Mouse (Mus musculus): ENCODE results near the gene Tstd1. TPM values are rescaled to one million over a fixed set of nuclear protein-coding genes. Genes with fewer than 3 reads are reported as not detected.
A peak's percentile ranks its signal among the peaks of the same experiment; 100 is the strongest.

Gene Tstd1
- 4.7 and 8.8 TPM in 2 replicates for total RNA-seq (2017)

DNA sequence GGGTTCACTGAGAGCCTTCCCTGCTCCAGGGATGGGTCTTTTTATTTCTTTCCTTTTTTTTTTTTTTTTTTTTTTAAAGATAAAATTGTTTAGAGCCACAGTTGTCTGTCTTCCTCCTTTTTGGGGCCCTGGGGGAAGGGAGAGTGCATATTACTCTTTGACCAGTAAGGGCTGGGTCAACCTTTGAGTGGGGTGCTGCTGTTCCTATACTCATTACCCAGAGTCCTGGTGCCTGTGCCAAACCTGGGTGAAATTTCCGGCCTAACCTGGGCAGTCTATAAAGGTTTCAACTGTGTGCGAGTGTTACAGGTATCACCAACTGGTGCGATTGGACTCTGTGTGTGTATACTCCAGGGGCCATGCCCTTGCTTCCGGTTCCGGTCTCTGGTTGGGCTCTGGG lies at the start of gene Tstd1:
Gene Tstd1, plus strand, starts transcription at position 213 of the 400 bp plus-strand sequence.
- ATAC-seq (replicated peaks in 1 of 2; ENCODE audit: insufficient read depth in 1 of 2, low FRiP score in 2 of 2, low TSS enrichment in 1 of 2, low read depth in 1 of 2, poor library complexity in 2 of 2, severe bottlenecking in 2 of 2), result no peak

DNA sequence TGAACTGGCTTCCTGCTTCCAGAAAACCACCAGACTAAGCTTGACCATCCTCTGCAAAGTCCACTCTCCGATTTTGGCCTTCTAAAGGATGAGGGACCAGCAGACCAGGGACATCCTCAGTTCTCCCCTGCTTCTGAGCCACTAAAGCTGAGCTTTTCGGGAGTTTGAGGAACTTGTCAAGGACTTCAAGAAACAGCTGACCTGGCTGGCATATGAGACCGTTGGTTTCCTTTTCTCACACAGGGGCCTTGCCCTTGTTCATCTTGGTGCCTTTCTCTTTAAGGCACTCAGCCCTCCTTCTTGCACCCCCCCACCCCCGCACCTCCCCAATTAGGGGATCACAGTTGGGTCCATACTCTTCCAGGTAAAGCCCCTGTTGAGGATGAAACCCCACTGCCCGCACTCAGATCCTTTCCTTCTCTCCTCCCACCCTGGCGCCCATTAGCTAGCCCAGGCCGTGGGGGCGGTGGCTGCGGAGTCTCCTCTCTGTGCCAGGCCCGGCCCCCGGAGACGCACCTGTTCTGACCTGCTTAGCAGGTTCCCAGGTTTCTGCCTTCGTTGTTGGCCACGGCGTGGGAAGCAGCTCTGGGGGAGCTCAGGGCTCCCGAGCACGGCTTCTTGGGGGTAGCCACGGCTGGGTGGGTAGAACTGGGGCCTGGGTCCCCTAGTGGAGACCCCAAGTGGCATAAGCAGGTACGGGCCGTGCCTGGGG lies 48.7 kb upstream of the Tstd1 start, which contains the start of gene Nectin4:
Gene Nectin4, plus strand, starts transcription at position 255 of the 712 bp plus-strand sequence.
- ATAC-seq (replicated peaks in 1 of 2; ENCODE audit: insufficient read depth in 1 of 2, low FRiP score in 2 of 2, low TSS enrichment in 1 of 2, low read depth in 1 of 2, poor library complexity in 2 of 2, severe bottlenecking in 2 of 2), result peak; percentile 73 to 76

DNA sequence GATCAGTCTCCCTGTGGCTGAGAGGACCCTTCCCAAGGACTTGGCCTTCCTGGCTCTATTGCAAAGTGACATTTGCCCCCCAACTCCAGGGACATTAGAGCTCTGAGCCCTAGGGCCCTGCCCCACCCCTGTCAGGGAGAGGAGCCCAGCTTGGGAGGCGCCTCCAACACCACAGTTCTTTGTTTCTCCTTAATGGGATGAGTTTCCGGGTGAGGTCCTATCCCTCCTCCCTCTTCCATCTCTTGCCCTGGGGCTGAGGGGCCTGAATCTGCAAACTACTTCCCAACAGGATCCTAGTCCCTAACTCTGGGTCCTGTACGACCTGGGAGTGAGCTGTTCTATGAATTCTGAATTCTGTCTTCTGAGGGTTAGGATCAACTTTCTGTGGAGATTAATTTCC lies 45.8 kb upstream of the Tstd1 start:
- ATAC-seq (replicated peaks in 1 of 2; ENCODE audit: insufficient read depth in 1 of 2, low FRiP score in 2 of 2, low TSS enrichment in 1 of 2, low read depth in 1 of 2, poor library complexity in 2 of 2, severe bottlenecking in 2 of 2), result no peak

DNA sequence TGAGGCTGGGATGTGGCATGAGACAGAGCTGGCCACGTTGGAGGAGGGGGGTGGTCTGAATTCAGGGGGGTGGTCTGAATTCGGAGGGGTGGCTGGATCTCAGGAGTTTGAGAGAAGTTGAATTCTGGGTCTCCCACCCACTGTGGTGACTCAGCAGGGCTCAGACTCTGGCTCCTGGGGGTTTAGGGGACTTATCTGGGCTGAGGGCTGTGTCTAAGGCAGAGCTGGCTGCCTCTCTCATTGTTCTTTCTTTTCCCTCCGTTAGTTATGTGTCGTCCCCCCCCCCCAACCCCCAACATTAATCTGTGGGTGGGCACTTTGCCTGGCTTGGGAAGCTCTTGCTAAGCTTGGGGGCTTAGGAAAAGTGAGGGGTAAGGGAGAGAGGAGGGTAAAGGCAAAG lies 44.7 kb upstream of the Tstd1 start:
- no peak for ATAC-seq (replicated peaks in 1 of 2; ENCODE audit: insufficient read depth in 1 of 2, low FRiP score in 2 of 2, low TSS enrichment in 1 of 2, low read depth in 1 of 2, poor library complexity in 2 of 2, severe bottlenecking in 2 of 2)

DNA sequence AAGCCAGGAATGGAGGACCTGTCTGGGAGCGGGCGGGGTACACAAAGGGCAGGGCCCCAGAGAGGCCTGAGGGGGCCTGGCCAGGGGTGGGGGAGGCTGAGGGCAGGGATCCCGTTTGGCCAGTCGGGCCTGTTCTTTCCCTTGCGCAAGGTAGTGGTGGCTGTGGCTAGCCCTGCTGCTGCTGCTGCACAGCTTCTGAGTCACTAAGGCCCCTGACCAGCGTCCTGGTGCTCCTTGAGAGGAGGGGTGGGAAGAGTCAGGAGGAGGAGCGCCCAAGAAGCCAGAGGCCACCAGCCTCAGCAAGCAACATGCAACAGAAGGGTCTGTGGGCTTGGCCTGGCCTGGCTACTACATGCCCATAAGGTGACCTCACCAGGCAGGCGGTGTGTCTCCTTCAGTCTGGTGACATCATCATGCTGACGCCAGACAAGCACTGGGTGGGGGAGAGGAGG lies 43.0 kb upstream of the Tstd1 start:
- ATAC-seq (replicated peaks in 1 of 2; ENCODE audit: insufficient read depth in 1 of 2, low FRiP score in 2 of 2, low TSS enrichment in 1 of 2, low read depth in 1 of 2, poor library complexity in 2 of 2, severe bottlenecking in 2 of 2), result peak in 1 of 2 experiments; percentile 15; a peak in 1 of 4 replicates

DNA sequence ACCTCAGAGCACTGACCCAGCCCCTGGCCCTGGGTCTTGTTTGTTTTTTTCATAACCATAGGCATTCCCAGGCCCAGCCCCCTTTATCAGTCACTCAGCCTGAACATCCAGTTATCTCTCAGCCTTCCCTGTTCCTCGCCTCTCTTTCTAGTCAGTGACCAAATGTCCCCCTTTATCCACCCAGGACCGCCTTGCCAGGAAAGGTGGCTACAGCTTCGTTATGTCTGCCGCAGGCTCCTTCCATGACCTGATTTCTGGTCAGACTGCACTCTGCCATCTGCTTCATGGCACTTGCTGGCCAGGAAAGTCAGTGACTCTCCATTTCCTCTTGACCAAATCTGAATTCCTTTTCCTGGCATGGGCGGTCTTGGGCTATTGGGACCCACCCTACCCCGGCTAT lies 40.4 kb upstream of the Tstd1 start:
- ATAC-seq (replicated peaks in 1 of 2; ENCODE audit: insufficient read depth in 1 of 2, low FRiP score in 2 of 2, low TSS enrichment in 1 of 2, low read depth in 1 of 2, poor library complexity in 2 of 2, severe bottlenecking in 2 of 2), result no peak

DNA sequence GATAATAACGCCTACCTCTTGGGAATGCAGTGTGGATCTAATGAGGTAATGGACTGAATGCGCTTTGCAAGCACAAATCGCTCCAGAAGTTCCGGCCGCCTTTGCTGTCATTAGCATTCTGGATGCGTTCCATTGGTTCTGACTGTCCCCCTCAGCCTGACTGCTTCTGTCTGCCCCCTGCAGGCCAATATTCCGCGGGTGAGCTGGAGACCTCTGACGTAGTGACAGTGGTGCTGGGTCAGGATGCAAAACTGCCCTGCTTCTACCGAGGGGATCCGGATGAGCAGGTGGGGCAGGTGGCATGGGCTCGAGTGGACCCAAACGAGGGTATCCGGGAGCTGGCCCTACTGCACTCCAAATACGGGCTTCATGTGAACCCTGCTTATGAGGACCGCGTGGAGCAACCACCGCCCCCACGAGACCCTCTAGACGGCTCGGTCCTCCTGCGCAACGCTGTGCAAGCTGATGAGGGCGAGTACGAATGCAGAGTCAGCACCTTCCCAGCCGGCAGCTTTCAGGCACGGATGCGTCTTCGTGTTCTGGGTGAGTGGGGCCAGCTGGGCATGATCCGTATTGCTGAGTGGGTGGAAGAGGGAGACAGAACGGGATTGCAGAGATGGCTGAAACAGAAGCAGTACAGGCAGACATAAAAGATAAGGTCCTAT lies 38.6 kb upstream of the Tstd1 start:
- ATAC-seq (replicated peaks in 1 of 2; ENCODE audit: insufficient read depth in 1 of 2, low FRiP score in 2 of 2, low TSS enrichment in 1 of 2, low read depth in 1 of 2, poor library complexity in 2 of 2, severe bottlenecking in 2 of 2), result peak; percentile 87 to 88

DNA sequence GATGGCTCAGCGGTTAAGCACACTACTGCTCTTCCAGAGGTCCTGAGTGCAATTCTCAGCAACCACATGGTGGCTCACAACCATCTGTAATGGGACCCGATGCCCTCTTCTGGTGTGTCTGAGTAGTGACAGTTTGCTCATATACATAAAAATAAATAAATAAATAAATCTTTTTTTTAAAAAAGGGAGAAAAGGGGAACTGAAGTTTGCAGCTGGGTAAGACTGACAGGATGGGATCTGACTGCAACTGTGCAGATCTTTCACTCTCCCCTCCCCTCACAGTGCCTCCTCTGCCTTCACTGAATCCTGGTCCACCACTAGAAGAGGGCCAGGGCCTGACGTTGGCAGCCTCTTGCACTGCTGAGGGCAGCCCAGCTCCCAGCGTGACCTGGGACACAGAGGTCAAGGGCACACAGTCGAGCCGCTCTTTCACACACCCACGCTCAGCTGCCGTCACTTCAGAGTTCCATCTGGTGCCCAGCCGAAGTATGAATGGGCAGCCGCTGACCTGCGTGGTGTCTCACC lies 36.5 kb upstream of the Tstd1 start:
- no peak for ATAC-seq (replicated peaks in 1 of 2; ENCODE audit: insufficient read depth in 1 of 2, low FRiP score in 2 of 2, low TSS enrichment in 1 of 2, low read depth in 1 of 2, poor library complexity in 2 of 2, severe bottlenecking in 2 of 2)

DNA sequence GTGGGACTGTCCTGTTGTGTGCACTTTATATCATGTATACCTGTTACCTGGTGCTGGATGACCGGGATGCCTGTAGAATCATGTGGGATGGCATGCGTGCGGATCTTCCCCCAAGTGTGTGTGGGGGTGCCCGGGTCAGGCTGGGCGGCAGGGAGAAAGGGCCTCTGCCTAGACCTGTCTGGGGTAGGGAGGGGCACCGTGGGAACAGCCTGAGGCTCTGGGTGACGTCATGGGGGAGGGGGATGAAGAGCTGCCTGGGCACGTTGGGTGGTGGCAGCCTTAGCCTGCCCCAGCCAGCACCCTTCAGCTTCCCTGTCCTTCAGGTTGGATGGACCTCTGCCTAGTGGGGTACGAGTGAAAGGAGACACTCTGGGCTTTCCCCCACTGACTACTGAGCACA lies 34.3 kb upstream of the Tstd1 start:
- ATAC-seq (replicated peaks in 1 of 2; ENCODE audit: insufficient read depth in 1 of 2, low FRiP score in 2 of 2, low TSS enrichment in 1 of 2, low read depth in 1 of 2, poor library complexity in 2 of 2, severe bottlenecking in 2 of 2), result no peak

DNA sequence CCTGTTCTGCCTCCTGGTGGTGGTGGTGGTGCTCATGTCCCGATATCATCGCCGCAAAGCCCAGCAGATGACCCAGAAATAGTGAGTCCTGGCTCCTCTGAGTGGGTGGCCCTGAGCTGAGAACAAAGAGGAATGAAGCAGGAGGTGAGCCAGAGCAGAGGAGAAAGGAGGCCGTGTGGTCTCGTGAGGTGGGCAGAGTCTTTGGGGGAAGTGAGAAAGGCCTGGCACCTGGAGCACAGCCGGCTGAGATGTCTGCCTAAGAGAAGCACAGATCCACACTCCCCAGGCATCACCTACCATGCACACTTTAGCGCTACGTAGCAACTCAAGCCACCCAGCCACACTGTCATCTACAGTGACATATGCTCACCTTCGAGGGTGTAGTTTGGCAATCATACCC lies 33.5 kb upstream of the Tstd1 start:
- ATAC-seq (replicated peaks in 1 of 2; ENCODE audit: insufficient read depth in 1 of 2, low FRiP score in 2 of 2, low TSS enrichment in 1 of 2, low read depth in 1 of 2, poor library complexity in 2 of 2, severe bottlenecking in 2 of 2), result no peak

DNA sequence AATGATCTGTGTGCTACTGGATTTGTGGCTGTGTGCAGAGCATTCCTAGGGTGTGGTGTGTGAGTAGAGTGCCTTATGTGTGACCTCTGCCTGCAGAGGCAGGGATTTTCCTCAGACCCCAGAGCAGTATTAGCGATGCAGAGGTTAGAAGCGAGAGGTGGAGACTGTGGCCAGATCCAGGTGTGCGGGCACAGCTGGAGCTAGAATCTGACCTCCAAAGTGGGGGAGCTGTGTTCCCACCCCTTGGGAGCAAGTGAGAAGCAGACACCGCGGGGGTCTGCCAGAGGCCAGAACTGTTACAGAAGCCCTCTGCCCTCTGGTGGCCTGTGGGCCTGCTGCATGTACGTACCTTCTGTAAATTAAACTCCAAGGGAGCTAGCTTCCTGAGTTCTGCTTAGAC lies 31.6 kb upstream of the Tstd1 start:
- no peak for ATAC-seq (replicated peaks in 1 of 2; ENCODE audit: insufficient read depth in 1 of 2, low FRiP score in 2 of 2, low TSS enrichment in 1 of 2, low read depth in 1 of 2, poor library complexity in 2 of 2, severe bottlenecking in 2 of 2)

DNA sequence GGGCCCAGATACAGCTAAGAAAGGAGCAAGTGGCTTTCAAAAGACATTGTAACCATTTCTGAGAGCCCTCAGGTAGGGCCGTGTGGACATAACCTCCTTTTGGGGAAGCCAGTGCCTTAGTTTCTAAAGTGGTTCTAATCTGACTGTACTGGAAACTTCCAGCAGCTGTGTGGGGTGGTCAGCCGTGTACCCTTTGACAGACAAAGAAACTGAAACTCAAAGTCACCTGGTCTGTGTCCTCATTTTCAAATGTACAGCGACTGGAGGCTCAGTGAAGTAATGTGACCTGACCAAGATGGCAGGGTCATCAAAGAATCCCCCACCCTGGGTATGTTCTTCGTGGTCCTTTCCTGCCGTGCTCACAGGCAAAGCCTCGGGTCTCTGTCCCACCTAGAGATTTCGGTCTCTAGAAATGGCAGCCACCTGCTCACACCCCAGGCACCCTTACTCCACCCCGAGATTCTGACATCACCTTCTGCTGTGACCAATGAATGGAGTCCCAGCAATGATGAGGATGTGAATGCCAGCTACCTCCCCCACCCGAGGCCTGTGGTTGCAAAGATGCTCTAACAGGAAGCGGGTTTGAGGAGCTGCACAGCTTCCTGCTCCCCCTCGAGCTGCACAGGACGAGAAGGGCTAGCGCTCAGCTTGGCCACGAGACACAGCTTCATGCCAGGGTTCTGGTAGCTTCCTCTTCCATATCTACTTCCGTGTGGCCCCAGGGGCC lies 30.1 kb upstream of the Tstd1 start, which contains the start of gene Arhgap30:
Gene Arhgap30, plus strand, starts transcription at position 579 of the 727 bp plus-strand sequence.
- ATAC-seq (replicated peaks in 1 of 2; ENCODE audit: insufficient read depth in 1 of 2, low FRiP score in 2 of 2, low TSS enrichment in 1 of 2, low read depth in 1 of 2, poor library complexity in 2 of 2, severe bottlenecking in 2 of 2), result peak; percentile 90 to 92

DNA sequence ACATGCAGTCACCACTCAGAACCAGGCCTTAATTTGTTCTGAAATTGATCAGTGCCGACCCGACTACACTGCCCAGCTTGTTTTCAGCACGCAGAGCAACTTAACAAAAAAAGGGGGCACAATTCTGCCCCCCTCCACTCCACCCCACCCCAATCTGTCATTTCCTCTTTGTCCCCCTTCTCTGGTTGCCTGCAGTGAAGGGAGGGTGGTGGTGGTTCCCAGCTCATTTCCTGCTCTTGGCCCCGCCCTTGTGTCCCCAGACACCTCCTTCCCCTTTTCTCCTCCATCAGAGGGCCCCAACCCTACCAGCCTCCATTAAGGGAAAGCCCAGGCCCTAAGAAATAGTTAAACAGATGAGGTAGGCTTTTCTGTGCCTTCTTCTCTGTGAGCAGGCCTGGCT lies 28.6 kb upstream of the Tstd1 start:
- peak; percentile 83 to 84 for ATAC-seq (replicated peaks in 1 of 2; ENCODE audit: insufficient read depth in 1 of 2, low FRiP score in 2 of 2, low TSS enrichment in 1 of 2, low read depth in 1 of 2, poor library complexity in 2 of 2, severe bottlenecking in 2 of 2)

DNA sequence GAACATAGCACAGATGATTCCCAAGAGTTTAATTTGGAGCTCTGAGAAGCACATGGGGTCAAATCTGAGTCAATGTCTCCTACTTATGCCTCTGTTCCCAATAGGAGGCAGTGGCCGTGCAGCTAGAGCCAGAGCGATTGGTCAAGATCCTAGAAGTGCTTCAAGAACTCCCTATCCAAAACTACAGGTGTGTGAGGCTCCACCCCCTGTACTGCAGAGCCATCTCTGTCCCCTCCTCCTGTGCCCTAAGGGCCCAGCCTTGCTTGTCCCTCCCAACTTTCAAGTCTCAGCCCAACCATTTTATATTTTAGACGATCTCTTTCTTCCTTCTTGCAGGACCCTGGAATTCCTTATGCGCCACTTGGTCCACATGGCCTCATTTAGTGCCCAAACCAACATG lies 16.9 kb upstream of the Tstd1 start:
- ATAC-seq (replicated peaks in 1 of 2; ENCODE audit: insufficient read depth in 1 of 2, low FRiP score in 2 of 2, low TSS enrichment in 1 of 2, low read depth in 1 of 2, poor library complexity in 2 of 2, severe bottlenecking in 2 of 2), result no peak

DNA sequence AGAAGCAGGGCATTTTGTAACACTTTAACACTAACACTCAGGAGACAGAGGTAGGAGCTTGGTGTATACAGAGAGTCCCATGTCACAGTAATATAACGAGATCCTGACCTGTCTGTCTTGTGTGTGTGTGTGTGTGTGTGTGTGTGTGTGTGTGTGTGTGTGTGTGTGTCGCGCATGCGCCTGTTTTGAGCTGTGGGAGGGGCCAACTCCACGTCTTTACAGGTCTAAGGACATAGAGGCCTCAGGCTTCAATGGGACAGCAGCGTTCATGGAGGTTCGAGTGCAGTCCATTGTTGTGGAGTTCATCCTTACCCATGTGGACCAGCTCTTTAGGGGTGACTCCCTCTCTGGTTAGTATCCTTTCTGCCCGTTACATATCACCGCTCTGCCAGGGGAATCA lies 15.7 kb upstream of the Tstd1 start:
- ATAC-seq (replicated peaks in 1 of 2; ENCODE audit: insufficient read depth in 1 of 2, low FRiP score in 2 of 2, low TSS enrichment in 1 of 2, low read depth in 1 of 2, poor library complexity in 2 of 2, severe bottlenecking in 2 of 2), result no peak

DNA sequence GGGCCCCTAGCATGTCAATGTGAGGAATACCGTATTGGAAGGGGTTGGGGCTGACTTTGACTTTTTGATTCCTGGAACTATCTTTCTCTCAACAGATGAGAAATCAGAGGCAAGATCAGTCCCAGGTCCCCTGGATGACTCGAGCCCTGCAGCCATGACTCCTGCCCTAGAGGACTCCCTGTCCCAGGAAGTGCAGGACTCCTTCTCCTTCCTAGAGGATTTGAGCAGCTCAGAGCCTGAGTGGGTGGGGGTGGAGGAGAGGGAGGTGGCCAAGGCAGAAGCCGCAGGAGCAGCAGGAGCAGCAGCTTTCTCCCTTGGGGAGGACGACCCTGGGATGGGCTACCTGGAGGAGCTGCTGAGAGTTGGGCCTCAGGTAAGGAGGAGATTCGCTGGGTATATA lies 11.4 kb upstream of the Tstd1 start:
- no peak for ATAC-seq (replicated peaks in 1 of 2; ENCODE audit: insufficient read depth in 1 of 2, low FRiP score in 2 of 2, low TSS enrichment in 1 of 2, low read depth in 1 of 2, poor library complexity in 2 of 2, severe bottlenecking in 2 of 2)

DNA sequence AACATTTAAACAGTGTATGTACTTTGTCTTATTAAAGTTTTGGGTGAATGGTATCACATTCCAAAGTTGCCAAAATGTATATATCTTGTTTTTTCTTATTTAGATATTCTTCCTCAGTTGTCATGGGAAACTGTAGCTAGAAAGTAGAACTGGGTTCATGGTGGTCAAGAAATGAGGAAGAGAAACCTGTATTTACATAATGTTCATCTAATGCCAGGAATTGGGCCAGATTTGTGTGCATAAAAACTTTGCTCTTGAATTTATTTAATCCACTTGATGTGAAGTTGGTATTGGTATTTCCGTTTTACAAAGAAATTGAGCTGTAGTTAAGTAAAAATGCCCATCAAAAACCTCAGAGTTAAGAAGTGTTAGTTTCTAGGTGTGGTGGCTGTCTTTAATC lies 8.4 kb upstream of the Tstd1 start:
- no peak for ATAC-seq (replicated peaks in 1 of 2; ENCODE audit: insufficient read depth in 1 of 2, low FRiP score in 2 of 2, low TSS enrichment in 1 of 2, low read depth in 1 of 2, poor library complexity in 2 of 2, severe bottlenecking in 2 of 2)

DNA sequence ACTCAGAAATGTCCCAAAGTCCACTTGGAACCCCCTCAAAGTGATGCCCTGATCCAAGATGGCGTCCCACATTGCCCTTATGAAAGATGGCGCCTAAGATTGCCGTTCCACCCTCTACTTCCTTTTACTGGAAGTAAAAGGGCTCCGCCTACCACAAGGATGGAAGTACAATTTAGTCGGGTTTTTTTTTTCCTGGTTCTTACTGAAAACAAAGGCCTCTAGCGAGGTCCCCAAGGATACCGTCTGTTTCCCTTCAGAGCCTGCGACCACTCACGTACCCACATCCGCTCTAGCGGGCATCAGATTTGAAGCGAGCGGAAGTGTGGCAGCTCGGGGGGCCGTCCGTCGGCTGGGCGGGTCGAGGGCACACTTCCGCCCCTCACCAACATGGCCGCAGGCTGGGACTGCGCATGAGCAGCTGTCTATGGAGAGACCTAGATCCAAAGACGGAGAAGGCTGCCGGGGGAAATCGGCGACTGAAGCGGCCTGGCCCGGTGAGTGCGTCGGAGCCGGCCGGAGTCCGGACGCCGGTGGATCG lies 7.7 kb upstream of the Tstd1 start, which contains the start of gene Usf1:
Gene Usf1, plus strand, starts transcription at position 367 of the 538 bp plus-strand sequence.
- ATAC-seq (replicated peaks in 1 of 2; ENCODE audit: insufficient read depth in 1 of 2, low FRiP score in 2 of 2, low TSS enrichment in 1 of 2, low read depth in 1 of 2, poor library complexity in 2 of 2, severe bottlenecking in 2 of 2), result peak; percentile 86 to 90

Data from hematopoietic stem cell, adult 5-6 weeks (primary cell).